Mouse (Mus musculus) ES-Bruce4 (cell line): ENCODE data around the gene Scamp3. TPM values are rescaled to one million over a fixed set of nuclear protein-coding genes. Genes with fewer than 3 reads are reported as not detected.

Source experiments
- H3K27ac ChIP-seq: 2 replicates; pipeline ENCODE4 v1.5.1; 2012; ENCODE audit warnings: low read length, inconsistent platforms; ENCODE audit not compliant: insufficient read depth
- H3K27me3 ChIP-seq: 2 replicates; pipeline ENCODE4 v1.6.1; 2012; ENCODE audit warnings: mild to moderate bottlenecking, low read length, inconsistent platforms; ENCODE audit not compliant: control insufficient read depth, poor library complexity, insufficient read depth, severe bottlenecking
- H3K36me3 ChIP-seq: 2 replicates; pipeline ENCODE4 v1.6.1; 2012; ENCODE audit warnings: inconsistent platforms, mild to moderate bottlenecking, low read length, moderate library complexity; ENCODE audit not compliant: control insufficient read depth, poor library complexity, insufficient read depth, severe bottlenecking
- H3K4me1 ChIP-seq: one replicate; pipeline ENCODE4 v1.8.1; 2011; ENCODE audit warnings: low read length; ENCODE audit not compliant: control insufficient read depth, insufficient read depth
- H3K4me3 ChIP-seq: 2 replicates; pipeline ENCODE4 v1.5.1; 2011; ENCODE audit warnings: low read depth, mild to moderate bottlenecking, low read length
- H3K9ac ChIP-seq: 2 replicates; pipeline ENCODE4 v1.6.1; 2012; ENCODE audit warnings: low read depth, mild to moderate bottlenecking, inconsistent platforms; ENCODE audit not compliant: poor library complexity, severe bottlenecking
- H3K9me3 ChIP-seq: replicated peaks from 2 replicates; pipeline ENCODE4 v1.6.1; 2012; ENCODE audit warnings: mild to moderate bottlenecking, low read length, inconsistent platforms; ENCODE audit not compliant: control insufficient read depth, poor library complexity, insufficient read depth, severe bottlenecking
- CTCF ChIP-seq: IDR thresholded peaks from one replicate; pipeline ENCODE4 v1.8.1; 2011; ENCODE audit warnings: low read depth, low read length
- EP300 ChIP-seq: IDR thresholded peaks from 2 replicates; pipeline ENCODE4 v1.6.1; 2011; ENCODE audit warnings: low read depth, low read length; ENCODE audit not compliant: insufficient read depth
- POLR2A ChIP-seq: IDR thresholded peaks from one replicate; pipeline ENCODE4 v1.8.1; 2011; ENCODE audit warnings: low read length; ENCODE audit not compliant: insufficient read depth
- polyA plus RNA-seq: library from polyadenylated mRNA; stranded (reverse); fragments of >200 nt; gene quantifications from 2 replicates; pipeline ENCODE4 v1.2.4, GENCODE M21; 2011; ENCODE audit warnings: low read depth; ENCODE audit not compliant: missing spikeins, insufficient read depth, insufficient read length

Scamp3 gene
- polyA plus RNA-seq, 1 experiment, result 74.8 TPM

DNA sequence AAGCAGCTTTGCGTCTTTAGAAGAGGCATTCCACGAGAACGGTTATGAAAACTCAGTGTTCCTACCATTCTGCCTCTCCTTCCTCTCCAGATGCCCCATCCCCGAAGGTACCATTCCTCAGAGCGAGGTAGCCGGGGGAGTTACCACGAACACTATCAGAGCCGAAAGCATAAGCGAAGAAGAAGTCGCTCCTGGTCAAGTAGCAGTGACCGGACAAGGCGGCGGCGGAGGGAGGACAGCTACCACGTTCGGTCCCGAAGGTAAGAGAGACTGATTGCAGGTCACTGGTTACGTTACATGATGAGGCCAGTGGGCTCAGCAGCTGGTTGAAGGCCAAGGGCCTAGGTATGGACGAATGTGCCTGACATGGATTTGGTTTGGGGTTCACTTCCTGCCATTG lies 10.3 kb upstream of the Scamp3 start:
- Histone ChIP-seq H3K9ac (no peak overlapping the region), H3K27ac (no peak overlapping the region), H3K4me3 (no peak overlapping the region), H3K9me3 (no peaks in the 10 kb centered on the region), H3K36me3 (peaks cover 51% of the 10 kb centered on the region), H3K4me1 (no peaks in the 10 kb centered on the region), H3K27me3 (no peaks in the 10 kb centered on the region)
- TF ChIP-seq EP300, result no peak
- TF ChIP-seq CTCF, result no peak
- TF ChIP-seq POLR2A, result no peak

GRCm38 (mm10) chr3:89174844-89175243 lies 2.4 kb upstream of the Scamp3 start:
- Histone ChIP-seq H3K9ac (no peak overlapping the region), H3K27me3 (no peaks in the 10 kb centered on the region), H3K4me1 (no peaks in the 10 kb centered on the region), H3K36me3 (peaks cover 67% of the 10 kb centered on the region), H3K27ac (no peak overlapping the region), H3K4me3 (no peak overlapping the region), H3K9me3 (no peaks in the 10 kb centered on the region)
- TF ChIP-seq CTCF (no peak), EP300 (no peak), POLR2A (no peak)

GRCm38 (mm10) chr3:89175544-89175943 lies 1.7 kb upstream of the Scamp3 start:
- H3K4me1 ChIP-seq, result no peaks in the 10 kb centered on the region
- H3K36me3 ChIP-seq, result peaks cover 60% of the 10 kb centered on the region
- no peaks in the 10 kb centered on the region for H3K9me3 ChIP-seq
- H3K27ac ChIP-seq, result no peak overlapping the region
- no peak overlapping the region for H3K4me3 ChIP-seq
- TF ChIP-seq POLR2A (no peak), CTCF (no peak), EP300 (no peak)
- H3K9ac ChIP-seq, result no peak overlapping the region
- H3K27me3 ChIP-seq, result no peaks in the 10 kb centered on the region

GRCm38 (mm10) chr3:89176421-89176820 lies 852 bp upstream of the Scamp3 start:
- H3K9ac ChIP-seq, result no peak overlapping the region
- TF ChIP-seq CTCF (no peak), EP300 (no peak), POLR2A (no peak)
- H3K27ac ChIP-seq, result 0 out of 2 replicates have a peak overlapping the region, but pooled peaks have one; percentile 17
- no peaks in the 10 kb centered on the region for H3K4me1 ChIP-seq
- H3K4me3 ChIP-seq, result no peak overlapping the region
- H3K27me3 ChIP-seq, result no peaks in the 10 kb centered on the region
- H3K36me3 ChIP-seq, result peaks cover 54% of the 10 kb centered on the region
- H3K9me3 ChIP-seq, result no peaks in the 10 kb centered on the region

- Histone ChIP-seq H3K27me3 (no peaks in the 10 kb centered on the region), H3K36me3 (peaks cover 40% of the 10 kb centered on the region), H3K9ac (peak overlapping the region; percentile 85), H3K27ac (0 out of 2 replicates have a peak overlapping the region, but pooled peaks have one; percentile 32), H3K4me3 (peak overlapping the region; percentile 94), H3K9me3 (no peaks in the 10 kb centered on the region), H3K4me1 (peaks cover 1% of the 10 kb centered on the region)
- TF ChIP-seq EP300 (no peak), POLR2A (no peak), CTCF (no peak)
These were observed 773 bp downstream of the Scamp3 start for GRCm38 (mm10) chr3:89178107-89178385.

- no peak overlapping the region for H3K9ac ChIP-seq
- no peaks in the 10 kb centered on the region for H3K9me3 ChIP-seq
- no peak for TF ChIP-seq EP300
- no peak for TF ChIP-seq POLR2A
- TF ChIP-seq CTCF, result no peak
- peaks cover 31% of the 10 kb centered on the region for H3K36me3 ChIP-seq
- H3K27ac ChIP-seq, result no peak overlapping the region
- no peaks in the 10 kb centered on the region for H3K27me3 ChIP-seq
- H3K4me3 ChIP-seq, result no peak overlapping the region
- H3K4me1 ChIP-seq, result peaks cover 1% of the 10 kb centered on the region
These were observed 1.8 kb downstream of the Scamp3 start for GRCm38 (mm10) chr3:89179056-89179455.
